Mouse (Mus musculus) hindbrain, embryonic 14.5 days (tissue): ENCODE measurements around the gene Cxxc4. TPM values are rescaled to one million over a fixed set of nuclear protein-coding genes. Genes with fewer than 3 reads are reported as not detected.

Source experiments
- ATAC-seq: fragments of 200-750 bp; cut with Nextera tagmentation; 2 replicates; pipeline ENCODE4 v1.8.0; 2017; ENCODE audit warnings: moderate number of reproducible peaks, mild to moderate bottlenecking, moderate TSS enrichment, moderate library complexity; ENCODE audit not compliant: low FRiP score
- DNase-seq: peaks from one replicate; pipeline ENCODE4 v3.0.0-alpha.2; 2015; ENCODE audit warnings: low spot score
- H3K27ac ChIP-seq: fragments of 300-500 bp; sonication (generic); 2 replicates; pipeline ENCODE4 v1.5.1; 2014; ENCODE audit warnings: mild to moderate bottlenecking, moderate library complexity
- H3K27me3 ChIP-seq: fragments of 300-500 bp; sonication (generic); 2 replicates; pipeline ENCODE4 v1.6.1; 2014; ENCODE audit warnings: mild to moderate bottlenecking, low read length, mixed read lengths; ENCODE audit not compliant: control insufficient read depth, insufficient read depth
- H3K36me3 ChIP-seq: fragments of 300-500 bp; sonication (generic); replicated peaks from 2 replicates; pipeline ENCODE4 v1.6.1; 2014; ENCODE audit not compliant: control insufficient read depth, insufficient read depth
- H3K4me1 ChIP-seq: fragments of 300-500 bp; sonication (generic); replicated peaks from 2 replicates; pipeline ENCODE4 v1.6.1; 2014; ENCODE audit warnings: antibody characterized with exemption, low read length, mixed read lengths; ENCODE audit not compliant: control insufficient read depth, insufficient read depth
- H3K4me2 ChIP-seq: fragments of 300-500 bp; sonication (generic); replicated peaks from 2 replicates; pipeline ENCODE4 v1.6.1; 2014; ENCODE audit warnings: mild to moderate bottlenecking, moderate library complexity
- H3K4me3 ChIP-seq: fragments of 300-500 bp; sonication (generic); replicated peaks from 2 replicates; pipeline ENCODE4 v1.5.1; 2014; ENCODE audit warnings: mild to moderate bottlenecking, low read length
- H3K9ac ChIP-seq: fragments of 300-500 bp; sonication (generic); 2 replicates; pipeline ENCODE4 v1.6.1; 2014
- H3K9me3 ChIP-seq: fragments of 300-500 bp; sonication (generic); 2 replicates; pipeline ENCODE4 v1.6.1; 2016; ENCODE audit warnings: low read length; ENCODE audit not compliant: control insufficient read depth
- WGBS: fragments of 180-500 bp; shearing (Covaris S2); extraction: QIAGEN DNeasy Blood & Tissue Kit; methylation state at CpG from one replicate; pipeline ENCODE4 v1.1.7; 2014; 5-methylcytosine and 5-hydroxymethylcytosine counted together
- microRNA counts: library from miRNA; unstranded; fragments of <30 nt; microRNA quantifications from one replicate; lab custom pipeline; 2016
- microRNA-seq: library from miRNA; unstranded; fragments of <30 nt; microRNA quantifications from one replicate; pipeline ENCODE4, GENCODE M21; 2016
- polyA plus RNA-seq: library from polyadenylated mRNA; unstranded; fragments of >200 nt; fragmentation: Nextera tagmentation; extraction: Ambion mirVana; gene quantifications from 2 replicates; pipeline ENCODE4 v1.2.1, GENCODE M21; 2014

The Cxxc4 gene
- polyA plus RNA-seq, 1 experiment from 2014 or later, result 31.9 TPM

DNA sequence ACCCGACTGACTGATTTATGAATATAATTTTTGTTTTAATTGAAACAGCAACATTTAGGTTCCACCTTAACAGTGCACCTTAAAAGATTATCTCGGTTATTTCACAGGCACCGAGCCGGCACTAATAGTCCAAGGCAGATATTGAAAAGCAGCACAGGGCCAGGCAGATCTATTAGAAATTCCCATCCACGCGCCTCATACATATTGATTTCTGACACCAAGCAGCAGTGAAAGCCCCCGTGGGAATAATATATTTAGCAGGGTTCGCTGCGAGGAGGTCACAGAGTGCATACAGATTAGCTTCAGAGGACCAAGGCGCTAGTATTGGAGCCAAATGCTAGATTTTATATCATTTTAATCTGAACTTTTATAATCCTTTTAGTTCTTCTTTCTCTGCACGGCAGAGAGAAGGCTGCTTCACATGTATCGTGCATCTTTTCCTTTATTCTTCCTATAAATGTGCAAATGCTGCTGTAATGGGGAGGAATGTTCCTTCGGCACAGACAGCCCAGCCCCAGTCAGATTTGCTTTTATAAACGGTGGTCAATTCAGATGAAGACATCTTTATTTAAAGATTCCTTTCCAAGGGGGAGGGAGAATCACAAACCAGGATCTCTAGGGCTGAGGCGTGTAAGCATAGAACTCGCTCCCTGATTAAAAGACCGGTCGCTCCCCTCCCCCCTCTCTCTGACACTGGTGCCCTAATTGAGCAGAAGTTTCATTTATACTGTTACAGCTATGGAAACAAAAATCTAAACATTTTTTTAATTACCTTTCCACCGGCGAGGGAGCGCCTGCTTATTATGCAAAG is 66.6 kb downstream of the Cxxc4 start:
- Histone ChIP-seq H3K4me2 (peak overlapping the region; percentile 56), H3K27ac (peak overlapping the region; percentile 88), H3K4me3 (peak overlapping the region; percentile 27), H3K27me3 (no peaks in the 10 kb centered on the region), H3K4me1 (peaks cover 56% of the 10 kb centered on the region), H3K36me3 (no peaks in the 10 kb centered on the region), H3K9ac (peak overlapping the region; percentile 52), H3K9me3 (no peaks in the 10 kb centered on the region)
- DNase-seq (peak; percentile 73), ATAC-seq (peak; percentile 86)
- 5% methylated on average over 21 of the region's 21 CpGs for WGBS

DNA sequence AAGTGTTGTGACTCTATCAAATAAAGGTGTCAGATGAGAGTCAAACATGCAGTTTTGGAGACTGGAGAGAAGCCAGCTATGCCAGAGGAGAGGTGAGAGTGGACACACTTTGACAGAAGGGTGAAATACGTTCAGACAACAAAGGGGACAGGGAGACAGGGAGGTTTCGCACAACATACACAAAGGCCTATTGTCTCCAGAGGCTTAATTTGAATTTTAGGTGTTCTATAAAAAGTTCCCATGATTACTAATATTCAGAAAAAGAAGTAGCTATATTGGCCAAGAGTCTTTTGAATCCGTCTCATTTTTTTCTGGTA is 67.2 kb downstream of the Cxxc4 start:
- Histone ChIP-seq H3K9me3 (no peaks in the 10 kb centered on the region), H3K36me3 (no peaks in the 10 kb centered on the region), H3K9ac (peak overlapping the region; percentile 52), H3K27me3 (no peaks in the 10 kb centered on the region), H3K4me3 (peak overlapping the region; percentile 27), H3K4me2 (peak overlapping the region; percentile 56), H3K27ac (peak overlapping the region; percentile 88), H3K4me1 (peaks cover 56% of the 10 kb centered on the region)
- DNase-seq (no peak), ATAC-seq (peak; percentile 39)
- 5% methylated on average over 3 of the region's 3 CpGs for WGBS

DNA sequence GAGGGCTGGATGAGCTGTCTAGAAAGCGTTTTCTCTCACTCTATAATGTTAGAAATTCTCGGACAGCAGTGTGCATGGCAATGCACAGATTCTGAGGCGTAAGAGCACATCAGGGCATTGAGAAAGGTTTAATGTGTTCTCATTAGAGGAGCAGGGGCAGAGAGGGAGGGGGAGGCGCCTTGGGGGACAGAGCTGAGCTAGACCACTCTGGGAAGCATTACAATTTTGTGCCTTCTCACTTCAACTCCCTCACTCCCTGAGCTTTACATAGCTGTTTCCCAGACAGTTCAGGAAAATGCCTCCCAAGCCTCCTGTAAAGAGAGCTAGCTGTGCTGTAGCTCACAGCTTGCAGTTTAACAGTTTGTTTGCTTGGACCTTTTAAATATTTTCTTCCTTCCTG is 70.2 kb downstream of the Cxxc4 start:
- peak; percentile 28; the same call in 1 of the 2 replicates for ATAC-seq
- peak; percentile 32 for DNase-seq
- Histone ChIP-seq H3K27ac (peak overlapping the region; percentile 66), H3K9ac (peak overlapping the region; percentile 33; the same call in 1 of the 2 replicates), H3K4me1 (peaks cover 55% of the 10 kb centered on the region), H3K4me2 (peak overlapping the region; percentile 25), H3K27me3 (no peaks in the 10 kb centered on the region), H3K9me3 (0 out of 2 replicates have a peak, but pooled peaks cover 4% of the 10 kb centered on the region), H3K36me3 (no peaks in the 10 kb centered on the region), H3K4me3 (no peak overlapping the region)
- 6% methylated on average over 4 of the region's 4 CpGs for WGBS

DNA sequence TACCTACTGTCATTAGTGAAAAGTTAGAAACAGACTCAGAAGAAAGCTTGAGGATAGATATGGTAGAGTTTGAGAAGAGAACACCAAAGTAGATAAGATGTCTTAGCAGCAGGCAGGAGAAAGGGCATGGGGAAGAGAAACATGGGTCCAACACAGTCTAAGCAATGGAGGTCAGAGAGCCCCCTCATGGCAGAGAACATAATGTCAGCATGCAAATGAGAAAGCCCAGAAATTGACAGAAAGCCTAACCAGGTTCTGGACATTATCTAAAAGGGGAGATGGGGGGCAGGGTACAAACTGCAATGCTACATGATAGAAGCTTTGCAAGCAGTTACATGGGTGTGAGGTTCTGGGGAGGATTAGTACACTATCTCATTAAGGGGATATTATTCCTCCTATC is 71.5 kb downstream of the Cxxc4 start:
- 0 out of 2 replicates have a peak, but pooled peaks cover 4% of the 10 kb centered on the region for H3K9me3 ChIP-seq
- no peak for ATAC-seq
- peaks cover 42% of the 10 kb centered on the region for H3K4me1 ChIP-seq
- no peak overlapping the region for H3K9ac ChIP-seq
- no peak overlapping the region for H3K4me3 ChIP-seq
- no peak overlapping the region for H3K4me2 ChIP-seq
- no peaks in the 10 kb centered on the region for H3K27me3 ChIP-seq
- no peak for DNase-seq
- H3K27ac ChIP-seq, result no peak overlapping the region
- no peaks in the 10 kb centered on the region for H3K36me3 ChIP-seq

MicroRNA genes within 50 kb of the gene (microRNA counts, 519-probe panel; counts per million panel counts)
- microRNA mmu-miR-1895 (lab: Ali Mortazavi, UCI), result not detected

Small RNAs within 50 kb of the gene (microRNA-seq; reads per million reads assigned to microRNA genes)
- gene Mir1895, result not detected
